Mouse (Mus musculus): Measurements from ENCODE around the gene Zfp493. TPM values are rescaled to one million over a fixed set of nuclear protein-coding genes. Genes with fewer than 3 reads are reported as not detected.
"Not testable (repeated sequence)": the region's sequence is repeated elsewhere in the genome, so short reads cannot be mapped to it uniquely, and the experiment has no call there.

Zfp493 gene
- 2.8 and 3.1 TPM in 2 replicates for polyA plus RNA-seq (2014; fragmentation: Nextera tagmentation; extraction: Ambion mirVana)

DNA sequence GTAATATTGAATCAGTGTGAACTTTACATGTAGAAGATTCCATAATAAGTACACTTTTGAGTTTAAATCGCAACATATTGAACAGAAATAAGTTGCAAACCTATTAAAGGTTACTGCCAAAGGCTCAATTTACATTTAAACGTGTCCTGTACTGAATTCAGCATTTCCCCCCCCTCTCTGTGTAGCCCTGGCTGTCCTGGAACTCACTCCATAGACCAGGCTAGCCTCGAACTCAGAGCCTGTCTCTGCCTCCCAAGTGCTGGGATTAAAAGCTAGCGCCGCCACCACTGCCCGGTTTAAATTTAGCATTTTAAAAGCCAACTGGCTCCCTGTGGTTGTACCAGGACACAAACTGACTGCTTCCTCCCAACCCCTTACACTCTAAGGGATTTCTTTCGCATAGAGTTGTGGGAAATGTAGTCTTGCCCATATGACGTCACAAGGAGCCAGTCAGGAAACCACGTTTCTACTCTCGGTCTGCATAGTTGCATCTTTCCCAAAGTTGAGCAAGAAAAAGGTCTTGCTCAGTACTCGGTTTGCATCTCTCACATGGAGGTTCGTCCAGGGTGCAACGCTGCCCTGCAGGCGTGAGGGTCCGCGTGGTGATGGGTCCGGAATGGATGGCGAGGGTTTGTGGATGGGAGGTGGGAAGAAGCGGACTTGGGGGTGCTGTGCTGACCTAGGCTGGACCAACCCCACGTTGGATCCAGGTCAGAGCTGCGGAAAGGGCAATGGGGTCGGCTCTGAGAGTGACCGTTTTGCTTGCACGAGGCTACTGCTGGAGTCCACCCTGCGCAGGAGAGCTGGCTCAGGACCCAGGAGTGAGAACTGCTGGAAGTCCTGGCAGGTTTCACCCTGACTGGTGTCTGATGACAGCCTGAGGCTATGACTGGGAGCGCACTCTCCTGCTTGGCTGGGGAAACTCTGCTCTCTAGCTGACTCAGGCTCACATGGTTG, at the start of gene Zfp493:
Gene Zfp493 (plus strand): TSS at position 429 of the 957 bp plus-strand sequence.
- DNase-seq (ENCODE audit: low spot score) (peak; percentile 66), ATAC-seq (ENCODE audit: insufficient number of reproducible peaks, low FRiP score, low TSS enrichment, low read depth) (peak; percentile 93)
- H3K4me2 ChIP-seq (ENCODE audit: low read depth, severe bottlenecking) = peak within 1 kb of the TSS; percentile 60
- H3K9me3 ChIP-seq (ENCODE audit: control insufficient read depth, low read length) = no peaks in the 10 kb centered on the region; the same call in 1 of the 2 replicates
- no peak within 1 kb of the TSS for H3K27ac ChIP-seq (replicated peaks; ENCODE audit: low read depth, low read length)
- H3K27me3 ChIP-seq (ENCODE audit: control insufficient read depth, insufficient read depth, low read length) = no peaks in the 10 kb centered on the region
- H3K36me3 ChIP-seq (ENCODE audit: control insufficient read depth, insufficient read depth, low read length) = no peaks in the 10 kb centered on the region
- WGBS = 12% methylated on average over 26 of the region's 26 CpGs
- H3K9ac ChIP-seq (ENCODE audit: low read length) = peak within 1 kb of the TSS; percentile 62; the same call in 1 of the 2 replicates
- H3K4me1 ChIP-seq (ENCODE audit: control insufficient read depth, insufficient read depth, low read length) = no peaks in the 10 kb centered on the region
- H3K4me3 ChIP-seq (ENCODE audit: low read depth, low read length) = peak within 1 kb of the TSS; percentile 53

DNA sequence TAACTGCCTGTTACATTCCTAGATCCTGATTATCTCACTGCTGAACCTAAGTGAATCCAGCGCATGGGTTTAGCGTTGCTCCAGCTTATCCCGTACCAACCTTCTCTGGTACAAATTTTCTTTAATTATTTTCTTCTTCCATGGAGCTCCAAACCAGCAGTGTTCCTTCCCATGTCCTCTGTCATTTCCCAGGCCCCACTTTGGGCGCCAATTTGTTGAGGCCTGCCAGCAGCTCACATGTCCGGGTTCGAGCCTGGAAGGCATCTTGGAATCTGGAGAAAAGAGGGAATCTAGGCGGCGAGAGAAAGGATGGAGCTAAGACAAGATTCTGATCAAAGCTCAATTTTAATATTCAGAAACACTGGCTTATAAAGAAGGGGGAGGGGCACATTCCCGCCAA, 45.1 kb upstream of the Zfp493 start:
- not testable (repeated sequence) for H3K4me1 ChIP-seq (ENCODE audit: control insufficient read depth, insufficient read depth, low read length); H3K4me3 ChIP-seq (ENCODE audit: low read depth, low read length); H3K9ac ChIP-seq (ENCODE audit: low read length); H3K27me3 ChIP-seq (ENCODE audit: control insufficient read depth, insufficient read depth, low read length); H3K36me3 ChIP-seq (ENCODE audit: control insufficient read depth, insufficient read depth, low read length); H3K27ac ChIP-seq (replicated peaks; ENCODE audit: low read depth, low read length); H3K4me2 ChIP-seq (ENCODE audit: low read depth, severe bottlenecking); H3K9me3 ChIP-seq (ENCODE audit: control insufficient read depth, low read length); DNase-seq (ENCODE audit: low spot score); ATAC-seq (ENCODE audit: insufficient number of reproducible peaks, low FRiP score, low TSS enrichment, low read depth)
- WGBS = 90% methylated on average over 9 of the region's 9 CpGs

DNA sequence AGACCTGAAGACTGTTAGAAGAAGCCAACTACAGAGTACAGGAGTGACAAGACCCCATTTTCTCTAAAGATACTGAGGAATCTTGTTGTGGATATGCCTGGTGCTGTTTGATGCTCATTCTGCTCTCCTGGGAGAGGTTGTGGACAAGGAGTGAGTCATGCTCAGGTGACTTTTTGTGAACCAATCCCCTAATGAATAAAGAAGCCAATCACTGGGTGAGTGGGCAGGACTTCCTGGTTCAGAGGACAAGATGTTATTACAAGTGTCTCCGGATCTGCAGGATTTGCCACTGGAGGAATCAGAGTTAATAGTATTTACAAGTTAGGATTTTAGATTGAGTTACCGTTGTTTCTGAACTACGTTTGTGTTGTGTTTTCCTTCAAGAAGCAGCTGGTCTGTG, 36.6 kb upstream of the Zfp493 start:
- DNase-seq (ENCODE audit: low spot score) (no peak), ATAC-seq (ENCODE audit: insufficient number of reproducible peaks, low FRiP score, low TSS enrichment, low read depth) (no peak)
- Histone ChIP-seq H3K27me3 (ENCODE audit: control insufficient read depth, insufficient read depth, low read length) (no peaks in the 10 kb centered on the region), H3K4me2 (ENCODE audit: low read depth, severe bottlenecking) (no peak overlapping the region), H3K36me3 (ENCODE audit: control insufficient read depth, insufficient read depth, low read length) (no peaks in the 10 kb centered on the region), H3K9ac (ENCODE audit: low read length) (no peak overlapping the region), H3K4me3 (ENCODE audit: low read depth, low read length) (no peak overlapping the region), H3K9me3 (ENCODE audit: control insufficient read depth, low read length) (no peaks in the 10 kb centered on the region), H3K4me1 (ENCODE audit: control insufficient read depth, insufficient read depth, low read length) (no peaks in the 10 kb centered on the region), H3K27ac (replicated peaks; ENCODE audit: low read depth, low read length) (no peak overlapping the region)
- 89% methylated on average over 3 of the region's 3 CpGs for WGBS

DNA sequence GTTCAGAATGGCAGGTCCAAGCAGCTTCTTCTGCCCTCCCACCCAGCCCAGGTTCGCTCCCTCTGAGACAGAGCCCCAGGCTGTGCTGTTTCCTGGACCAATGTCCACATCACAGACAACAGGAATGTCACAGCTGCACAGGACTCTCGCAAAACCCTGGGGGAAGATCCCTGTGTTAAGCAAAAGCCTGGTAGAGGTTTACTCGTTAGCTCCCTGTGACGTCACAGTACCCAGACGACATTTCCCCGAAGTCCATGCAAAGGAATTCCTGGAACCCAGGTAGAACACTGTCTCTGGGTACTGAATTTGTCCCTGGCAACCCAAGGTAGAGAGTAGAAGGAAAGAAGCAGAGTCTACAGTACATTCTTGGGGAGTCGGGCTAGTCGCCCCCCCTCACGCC, 35.6 kb upstream of the Zfp493 start:
- Histone ChIP-seq H3K4me1 (ENCODE audit: control insufficient read depth, insufficient read depth, low read length) (no peaks in the 10 kb centered on the region), H3K27ac (replicated peaks; ENCODE audit: low read depth, low read length) (no peak overlapping the region), H3K36me3 (ENCODE audit: control insufficient read depth, insufficient read depth, low read length) (peaks cover under 1% of the 10 kb centered on the region; the same call in 1 of the 2 replicates), H3K4me3 (ENCODE audit: low read depth, low read length) (no peak overlapping the region), H3K27me3 (ENCODE audit: control insufficient read depth, insufficient read depth, low read length) (no peaks in the 10 kb centered on the region), H3K9me3 (ENCODE audit: control insufficient read depth, low read length) (no peaks in the 10 kb centered on the region), H3K4me2 (ENCODE audit: low read depth, severe bottlenecking) (no peak overlapping the region), H3K9ac (ENCODE audit: low read length) (no peak overlapping the region)
- DNase-seq (ENCODE audit: low spot score) = no peak
- WGBS = 81% methylated on average over 9 of the region's 9 CpGs
- ATAC-seq (ENCODE audit: insufficient number of reproducible peaks, low FRiP score, low TSS enrichment, low read depth) = no peak

DNA sequence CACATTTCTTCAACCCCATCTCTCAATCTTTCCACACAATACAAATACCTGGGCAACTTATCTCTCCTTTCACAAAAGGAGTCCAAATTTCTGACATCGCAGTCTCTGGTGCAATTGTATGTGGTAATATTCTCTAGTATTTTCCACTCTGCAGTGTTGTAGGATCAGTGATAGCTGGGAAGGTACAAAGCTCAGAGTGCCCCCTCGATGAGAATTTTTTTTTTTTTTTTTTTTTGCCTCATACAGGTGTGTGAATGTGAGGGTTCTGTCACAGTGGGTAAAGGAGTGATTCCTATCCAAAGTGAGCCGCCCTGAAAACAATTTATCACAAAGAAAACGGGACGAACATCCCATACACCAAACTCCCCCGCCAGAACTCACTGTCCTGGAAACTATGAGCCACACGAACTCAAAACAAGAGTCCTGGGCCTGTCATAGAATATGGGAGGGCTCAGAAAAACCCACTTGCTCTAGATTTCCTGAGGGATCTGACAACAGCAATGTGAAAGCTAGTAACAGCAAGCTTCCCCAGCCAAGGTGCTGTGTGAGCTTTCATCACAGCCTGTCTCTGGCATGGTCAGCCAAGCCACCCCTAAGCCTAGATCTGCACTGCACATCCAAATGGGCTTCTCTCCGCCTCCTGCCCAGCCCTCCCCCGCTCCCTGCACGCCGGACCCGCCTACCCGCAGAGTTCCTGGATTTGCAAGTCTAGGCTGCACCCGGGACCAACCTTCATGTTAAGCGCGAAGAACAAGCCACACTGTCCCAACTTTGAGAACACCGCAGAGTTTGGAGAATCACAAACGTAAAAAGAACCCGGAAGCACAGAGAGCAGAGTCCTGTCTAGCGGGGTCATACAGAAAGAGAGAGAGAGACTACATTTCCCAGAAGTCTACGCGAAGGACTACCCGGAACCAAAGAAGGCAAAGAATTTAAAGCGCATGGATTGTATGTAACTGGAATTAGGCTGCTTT, 24.9 kb upstream of the Zfp493 start, which contains the start of gene Zfp85:
Gene Zfp85 (minus strand): TSS at position 896 of the 974 bp plus-strand sequence.
- 10% methylated on average over 24 of the region's 24 CpGs for WGBS
- Histone ChIP-seq H3K4me1 (ENCODE audit: control insufficient read depth, insufficient read depth, low read length) (no peaks in the 10 kb centered on the region), H3K9me3 (ENCODE audit: control insufficient read depth, low read length) (no peaks in the 10 kb centered on the region), H3K4me2 (ENCODE audit: low read depth, severe bottlenecking) (peak within 1 kb of the TSS; percentile 47), H3K27me3 (ENCODE audit: control insufficient read depth, insufficient read depth, low read length) (no peaks in the 10 kb centered on the region), H3K9ac (ENCODE audit: low read length) (peak within 1 kb of the TSS; percentile 56), H3K4me3 (ENCODE audit: low read depth, low read length) (peak within 1 kb of the TSS; percentile 54), H3K36me3 (ENCODE audit: control insufficient read depth, insufficient read depth, low read length) (no peaks in the 10 kb centered on the region), H3K27ac (replicated peaks; ENCODE audit: low read depth, low read length) (no peak within 1 kb of the TSS)
- peak; percentile 86 for ATAC-seq (ENCODE audit: insufficient number of reproducible peaks, low FRiP score, low TSS enrichment, low read depth)
- peak; percentile 73 for DNase-seq (ENCODE audit: low spot score)

DNA sequence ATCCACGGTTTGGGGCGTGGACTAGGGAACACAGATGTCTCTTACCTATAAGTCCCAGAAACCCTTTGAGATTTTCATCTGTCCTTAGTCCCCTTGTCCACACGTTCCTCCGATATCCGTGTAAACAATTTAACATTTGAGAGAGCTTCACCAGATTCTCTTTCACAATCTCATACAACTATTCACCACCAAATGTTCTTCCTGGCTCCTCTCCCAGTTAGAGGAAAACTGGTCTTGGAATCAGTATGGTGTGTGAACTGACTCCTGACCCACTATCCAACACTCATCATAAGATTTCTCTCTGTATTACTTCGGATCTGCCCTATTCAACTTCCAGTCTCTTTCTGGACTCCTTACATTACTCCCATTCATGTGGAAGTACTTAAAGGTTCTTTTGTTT, 23.7 kb upstream of the Zfp493 start:
- WGBS = 86% methylated on average over 6 of the region's 6 CpGs
- H3K4me1 ChIP-seq (ENCODE audit: control insufficient read depth, insufficient read depth, low read length) = no peaks in the 10 kb centered on the region
- H3K4me2 ChIP-seq (ENCODE audit: low read depth, severe bottlenecking) = no peak overlapping the region
- no peaks in the 10 kb centered on the region for H3K9me3 ChIP-seq (ENCODE audit: control insufficient read depth, low read length)
- DNase-seq (ENCODE audit: low spot score) = no peak
- H3K4me3 ChIP-seq (ENCODE audit: low read depth, low read length) = no peak overlapping the region
- no peak overlapping the region for H3K9ac ChIP-seq (ENCODE audit: low read length)
- no peak for ATAC-seq (ENCODE audit: insufficient number of reproducible peaks, low FRiP score, low TSS enrichment, low read depth)
- no peak overlapping the region for H3K27ac ChIP-seq (replicated peaks; ENCODE audit: low read depth, low read length)
- H3K27me3 ChIP-seq (ENCODE audit: control insufficient read depth, insufficient read depth, low read length) = no peaks in the 10 kb centered on the region
- H3K36me3 ChIP-seq (ENCODE audit: control insufficient read depth, insufficient read depth, low read length) = no peaks in the 10 kb centered on the region

DNA sequence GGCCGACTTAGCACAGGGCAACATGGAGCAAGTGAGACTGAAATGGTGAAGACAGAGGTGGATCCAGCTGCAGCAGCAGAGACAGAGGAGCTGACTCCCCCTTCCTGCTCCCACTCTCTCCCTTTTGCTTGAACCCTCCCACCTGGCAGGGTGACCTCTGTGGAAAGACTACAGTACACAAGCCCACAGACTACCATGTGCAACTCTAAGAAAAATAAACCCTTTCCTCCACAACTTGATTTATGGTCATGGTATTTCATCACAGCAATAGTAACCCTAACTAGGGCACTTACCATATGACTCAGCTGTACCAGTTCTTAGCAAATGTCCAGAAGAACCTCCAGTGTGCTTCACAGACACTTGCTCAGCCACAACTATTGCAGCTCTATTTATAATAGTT, 19.5 kb upstream of the Zfp493 start:
- Histone ChIP-seq H3K27me3 (ENCODE audit: control insufficient read depth, insufficient read depth, low read length) (no peaks in the 10 kb centered on the region), H3K4me3 (ENCODE audit: low read depth, low read length) (no peak overlapping the region), H3K36me3 (ENCODE audit: control insufficient read depth, insufficient read depth, low read length) (no peaks in the 10 kb centered on the region), H3K9me3 (ENCODE audit: control insufficient read depth, low read length) (no peaks in the 10 kb centered on the region), H3K4me2 (ENCODE audit: low read depth, severe bottlenecking) (no peak overlapping the region), H3K9ac (ENCODE audit: low read length) (no peak overlapping the region), H3K4me1 (ENCODE audit: control insufficient read depth, insufficient read depth, low read length) (no peaks in the 10 kb centered on the region), H3K27ac (replicated peaks; ENCODE audit: low read depth, low read length) (no peak overlapping the region)
- WGBS = 57% methylated on average over 1 of the region's 1 CpGs
- ATAC-seq (ENCODE audit: insufficient number of reproducible peaks, low FRiP score, low TSS enrichment, low read depth) (no peak), DNase-seq (ENCODE audit: low spot score) (no peak)

Measured in limb, embryonic 11.5 days (tissue).